Mouse (Mus musculus) stomach, postnatal 0 days (tissue): Measurements from ENCODE around the gene Tldc2. TPM values are rescaled to one million over a fixed set of nuclear protein-coding genes. Genes with fewer than 3 reads are reported as not detected.

Source experiments
- ATAC-seq: fragments of 200-750 bp; cut with Nextera tagmentation; 2 replicates; pipeline ENCODE4 v1.8.0; 2017; ENCODE audit not compliant: low FRiP score, low TSS enrichment
- DNase-seq: peaks from one replicate; pipeline ENCODE4 v3.0.0-alpha.2; 2016; ENCODE audit warnings: low spot score
- H3K27ac ChIP-seq: fragments of 300-500 bp; sonication (generic); replicated peaks from 2 replicates; pipeline ENCODE4 v1.5.1; 2014; ENCODE audit warnings: mild to moderate bottlenecking, control low read depth
- H3K27me3 ChIP-seq: fragments of 300-500 bp; sonication (generic); 2 replicates; pipeline ENCODE4 v1.6.1; 2014; ENCODE audit warnings: low read length; ENCODE audit not compliant: control insufficient read depth, insufficient read depth
- H3K36me3 ChIP-seq: fragments of 300-500 bp; sonication (generic); 2 replicates; pipeline ENCODE4 v1.6.1; 2014; ENCODE audit warnings: low read length, mixed read lengths; ENCODE audit not compliant: control insufficient read depth, insufficient read depth
- H3K4me1 ChIP-seq: fragments of 300-500 bp; sonication (generic); replicated peaks from 2 replicates; pipeline ENCODE4 v1.6.1; 2014; ENCODE audit warnings: antibody characterized with exemption; ENCODE audit not compliant: control insufficient read depth, insufficient read depth
- H3K4me2 ChIP-seq: fragments of 300-500 bp; sonication (generic); replicated peaks from 2 replicates; pipeline ENCODE4 v1.6.1; 2014; ENCODE audit warnings: low read depth, mild to moderate bottlenecking, control low read depth, moderate library complexity
- H3K4me3 ChIP-seq: fragments of 300-500 bp; sonication (generic); 2 replicates; pipeline ENCODE4 v1.5.1; 2014; ENCODE audit warnings: low read depth, low read length, control low read depth
- H3K9ac ChIP-seq: fragments of 300-500 bp; sonication (generic); 2 replicates; pipeline ENCODE4 v1.6.1; 2014; ENCODE audit warnings: mild to moderate bottlenecking, low read length, control low read depth, mixed read lengths
- H3K9me3 ChIP-seq: fragments of 300-500 bp; sonication (generic); 2 replicates; pipeline ENCODE4 v1.6.1; 2016; ENCODE audit warnings: low read length; ENCODE audit not compliant: control insufficient read depth
- CTCF ChIP-seq: IDR thresholded peaks from 2 replicates; pipeline ENCODE4 v1.5.1; 2016; ENCODE audit warnings: antibody characterized with exemption, low read depth, mild to moderate bottlenecking, moderate library complexity
- EP300 ChIP-seq: optimal IDR thresholded peaks from 2 replicates; pipeline ENCODE3; 2016; ENCODE audit warnings: antibody characterized with exemption
- WGBS: fragments of 180-500 bp; shearing (Covaris S2); extraction: QIAGEN DNeasy Blood & Tissue Kit; methylation state at CpG from one replicate; pipeline ENCODE4 v1.1.7; 2014; 5-methylcytosine and 5-hydroxymethylcytosine counted together
- polyA plus RNA-seq: library from polyadenylated mRNA; unstranded; fragments of >200 nt; fragmentation: Nextera tagmentation; extraction: Ambion mirVana; gene quantifications from 2 replicates; pipeline ENCODE4 v1.2.1, GENCODE M21; 2015

The Tldc2 gene
- polyA plus RNA-seq, 1 experiment from 2014 or later: not detected

GRCm38 (mm10) chr2:157057758-157058157 is 29.1 kb upstream of the Tldc2 start:
- 91% methylated on average over 4 of the region's 4 CpGs for WGBS
- no peak overlapping the region for H3K27ac ChIP-seq
- H3K4me2 ChIP-seq: no peak overlapping the region
- H3K9me3 ChIP-seq: no peaks in the 10 kb centered on the region
- no peaks in the 10 kb centered on the region for H3K27me3 ChIP-seq
- no peak overlapping the region for H3K9ac ChIP-seq
- ATAC-seq (no peak), DNase-seq (no peak)
- 0 out of 2 replicates have a peak, but pooled peaks cover 4% of the 10 kb centered on the region for H3K4me1 ChIP-seq
- H3K4me3 ChIP-seq: no peak overlapping the region
- H3K36me3 ChIP-seq: peaks cover 10% of the 10 kb centered on the region
- TF ChIP-seq EP300: no peak
- no peak for TF ChIP-seq CTCF

GRCm38 (mm10) chr2:157058342-157058998 is 28.4 kb upstream of the Tldc2 start:
- Histone ChIP-seq H3K4me3 (no peak overlapping the region), H3K9me3 (no peaks in the 10 kb centered on the region), H3K4me2 (peak overlapping the region; percentile 38; the same call in 1 of the 2 replicates), H3K27me3 (no peaks in the 10 kb centered on the region), H3K36me3 (peaks cover 5% of the 10 kb centered on the region), H3K27ac (peak overlapping the region; percentile 77), H3K9ac (peak overlapping the region; percentile 38; the same call in 1 of the 2 replicates), H3K4me1 (peaks cover 6% of the 10 kb centered on the region; the same call in 1 of the 2 replicates)
- no peak for TF ChIP-seq CTCF
- no peak for TF ChIP-seq EP300
- DNase-seq (peak; percentile 83), ATAC-seq (peak; percentile 86)
- 18% methylated on average over 17 of the region's 18 CpGs for WGBS

GRCm38 (mm10) chr2:157059166-157059565 is 27.7 kb upstream of the Tldc2 start:
- peak; percentile 40 for DNase-seq
- Histone ChIP-seq H3K27me3 (no peaks in the 10 kb centered on the region), H3K4me1 (peaks cover 10% of the 10 kb centered on the region), H3K27ac (peak overlapping the region; percentile 77), H3K9ac (no peak overlapping the region), H3K36me3 (peaks cover 5% of the 10 kb centered on the region; the same call in 1 of the 2 replicates), H3K4me3 (no peak overlapping the region), H3K4me2 (peak overlapping the region; percentile 38; the same call in 1 of the 2 replicates), H3K9me3 (no peaks in the 10 kb centered on the region)
- WGBS: 49% methylated on average over 8 of the region's 8 CpGs
- no peak for ATAC-seq
- TF ChIP-seq CTCF (no peak), EP300 (no peak)

- no peak overlapping the region for H3K9ac ChIP-seq
- H3K4me3 ChIP-seq: no peak overlapping the region
- H3K27ac ChIP-seq: no peak overlapping the region
- H3K36me3 ChIP-seq: peaks cover 5% of the 10 kb centered on the region; the same call in 1 of the 2 replicates
- no peaks in the 10 kb centered on the region for H3K9me3 ChIP-seq
- peaks cover 17% of the 10 kb centered on the region for H3K4me1 ChIP-seq
- H3K4me2 ChIP-seq: no peak overlapping the region
- TF ChIP-seq EP300 (no peak), CTCF (no peak)
- DNase-seq (no peak), ATAC-seq (no peak)
- 87% methylated on average over 14 of the region's 14 CpGs for WGBS
- no peaks in the 10 kb centered on the region for H3K27me3 ChIP-seq
These were observed 26.8 kb upstream of the Tldc2 start for GRCm38 (mm10) chr2:157060037-157060436.

GRCm38 (mm10) chr2:157060557-157061305 is 26.1 kb upstream of the Tldc2 start:
- no peaks in the 10 kb centered on the region for H3K27me3 ChIP-seq
- ATAC-seq (no peak), DNase-seq (no peak)
- 84% methylated on average over 11 of the region's 11 CpGs for WGBS
- H3K27ac ChIP-seq: no peak overlapping the region
- H3K4me2 ChIP-seq: no peak overlapping the region
- no peak overlapping the region for H3K9ac ChIP-seq
- H3K36me3 ChIP-seq: peaks cover 5% of the 10 kb centered on the region; the same call in 1 of the 2 replicates
- H3K9me3 ChIP-seq: no peaks in the 10 kb centered on the region
- peaks cover 20% of the 10 kb centered on the region for H3K4me1 ChIP-seq
- H3K4me3 ChIP-seq: no peak overlapping the region
- no peak for TF ChIP-seq EP300
- TF ChIP-seq CTCF: no peak

- Histone ChIP-seq H3K4me2 (no peak overlapping the region), H3K27me3 (no peaks in the 10 kb centered on the region), H3K9ac (no peak overlapping the region), H3K27ac (no peak overlapping the region), H3K4me1 (peaks cover 25% of the 10 kb centered on the region), H3K4me3 (no peak overlapping the region), H3K9me3 (no peaks in the 10 kb centered on the region), H3K36me3 (no peaks in the 10 kb centered on the region; the same call in 1 of the 2 replicates)
- ATAC-seq (no peak; the same call in 1 of the 2 replicates), DNase-seq (no peak)
- 48% methylated on average over 4 of the region's 4 CpGs for WGBS
- TF ChIP-seq CTCF (no peak), EP300 (no peak)
These were observed 23.6 kb upstream of the Tldc2 start for GRCm38 (mm10) chr2:157063241-157063700.
